Mouse (Mus musculus): ENCODE measurements around the gene Hoxd13. TPM values are rescaled to one million over a fixed set of nuclear protein-coding genes. Genes with fewer than 3 reads are reported as not detected.

Gene Hoxd13
- total and polyA plus RNA-seq, 2 experiments from 2014 or later = not detected

- DNase-seq = no peak
- no peak within 1 kb of the TSS for H3K27ac ChIP-seq (ENCODE audit: low read depth, low read length)
Measured at GRCm38 (mm10) chr2:74691022-74691951, 23.2 kb downstream of the Hoxd13 start, which contains the start of gene Hoxd10. TSS of gene Hoxd10 (plus strand) at chr2:74691924.

GRCm38 (mm10) chr2:74691995-74692807 is 24.1 kb downstream of the Hoxd13 start:
- 4% methylated on average over 35 of the region's 35 CpGs for WGBS
- H3K27ac ChIP-seq (ENCODE audit: low read depth, low read length) = no peak overlapping the region
- no peak for TF ChIP-seq CTCF (IDR thresholded peaks at IDR 0.05; ENCODE audit: low read depth)
- H3K36me3 ChIP-seq (ENCODE audit: insufficient read depth) = no peaks in the 10 kb centered on the region
- peaks cover 94% of the 10 kb centered on the region for H3K27me3 ChIP-seq (ENCODE audit: insufficient read depth, low read length)
- H3K4me3 ChIP-seq (ENCODE audit: low read depth, low read length) = no peak overlapping the region
- H3K9me3 ChIP-seq (ENCODE audit: low read length) = 0 out of 2 replicates have a peak, but pooled peaks cover 4% of the 10 kb centered on the region
- ATAC-seq (no peak), DNase-seq (no peak)
- H3K9ac ChIP-seq = no peak overlapping the region
- H3K4me1 ChIP-seq (ENCODE audit: insufficient read depth) = no peaks in the 10 kb centered on the region
- H3K4me2 ChIP-seq (ENCODE audit: low read depth) = no peak overlapping the region

More at GRCm38 (mm10) chr2:74691022-74691951, 23.2 kb downstream of the Hoxd13 start, which contains the start of gene Hoxd10:
- H3K9me3 ChIP-seq (ENCODE audit: low read length) = 0 out of 2 replicates have a peak, but pooled peaks cover 4% of the 10 kb centered on the region
- H3K4me2 ChIP-seq (ENCODE audit: low read depth) = no peak within 1 kb of the TSS
- H3K27me3 ChIP-seq (ENCODE audit: insufficient read depth, low read length) = peaks cover 94% of the 10 kb centered on the region
- no peaks in the 10 kb centered on the region for H3K4me1 ChIP-seq (ENCODE audit: insufficient read depth)
- 2% methylated on average over 56 of the region's 56 CpGs for WGBS
- H3K36me3 ChIP-seq (ENCODE audit: insufficient read depth) = no peaks in the 10 kb centered on the region
- peak; percentile 40 for TF ChIP-seq CTCF (IDR thresholded peaks at IDR 0.05; ENCODE audit: low read depth)
- H3K4me3 ChIP-seq (ENCODE audit: low read depth, low read length) = no peak within 1 kb of the TSS
- peak; percentile 55; the same call in 1 of the 2 replicates for ATAC-seq
- no peak within 1 kb of the TSS for H3K9ac ChIP-seq

- no peak for DNase-seq
- Histone ChIP-seq H3K9ac (no peak overlapping the region), H3K9me3 (ENCODE audit: low read length) (0 out of 2 replicates have a peak, but pooled peaks cover 4% of the 10 kb centered on the region), H3K27ac (ENCODE audit: low read depth, low read length) (no peak overlapping the region), H3K36me3 (ENCODE audit: insufficient read depth) (no peaks in the 10 kb centered on the region), H3K4me2 (ENCODE audit: low read depth) (no peak overlapping the region), H3K4me1 (ENCODE audit: insufficient read depth) (no peaks in the 10 kb centered on the region), H3K27me3 (ENCODE audit: insufficient read depth, low read length) (peaks cover 94% of the 10 kb centered on the region), H3K4me3 (ENCODE audit: low read depth, low read length) (no peak overlapping the region)
- WGBS = 2% methylated on average over 20 of the region's 20 CpGs
- ATAC-seq = no peak
- TF ChIP-seq CTCF (IDR thresholded peaks at IDR 0.05; ENCODE audit: low read depth) = no peak
Measured at GRCm38 (mm10) chr2:74692808-74693431, 24.8 kb downstream of the Hoxd13 start.

GRCm38 (mm10) chr2:74693432-74693827 is 25.3 kb downstream of the Hoxd13 start:
- H3K9ac ChIP-seq = no peak overlapping the region
- DNase-seq = no peak
- H3K27ac ChIP-seq (ENCODE audit: low read depth, low read length) = no peak overlapping the region
- H3K9me3 ChIP-seq (ENCODE audit: low read length) = 0 out of 2 replicates have a peak, but pooled peaks cover 4% of the 10 kb centered on the region
- H3K4me2 ChIP-seq (ENCODE audit: low read depth) = no peak overlapping the region
- TF ChIP-seq CTCF (IDR thresholded peaks at IDR 0.05; ENCODE audit: low read depth) = no peak
- no peaks in the 10 kb centered on the region for H3K36me3 ChIP-seq (ENCODE audit: insufficient read depth)
- H3K27me3 ChIP-seq (ENCODE audit: insufficient read depth, low read length) = peaks cover 89% of the 10 kb centered on the region
- no peak for ATAC-seq
- no peak overlapping the region for H3K4me3 ChIP-seq (ENCODE audit: low read depth, low read length)
- H3K4me1 ChIP-seq (ENCODE audit: insufficient read depth) = no peaks in the 10 kb centered on the region
- 7% methylated on average over 4 of the region's 4 CpGs for WGBS

- Histone ChIP-seq H3K4me2 (ENCODE audit: low read depth) (no peak overlapping the region), H3K9ac (no peak overlapping the region), H3K4me3 (ENCODE audit: low read depth, low read length) (no peak overlapping the region), H3K36me3 (ENCODE audit: insufficient read depth) (no peaks in the 10 kb centered on the region), H3K9me3 (ENCODE audit: low read length) (0 out of 2 replicates have a peak, but pooled peaks cover 4% of the 10 kb centered on the region), H3K4me1 (ENCODE audit: insufficient read depth) (no peaks in the 10 kb centered on the region), H3K27ac (ENCODE audit: low read depth, low read length) (no peak overlapping the region), H3K27me3 (ENCODE audit: insufficient read depth, low read length) (peaks cover 87% of the 10 kb centered on the region)
- no peak for ATAC-seq
- TF ChIP-seq CTCF (IDR thresholded peaks at IDR 0.05; ENCODE audit: low read depth) = peak; percentile 22; the same call in 1 of the 2 replicates
- 2% methylated on average over 16 of the region's 16 CpGs for WGBS
- no peak for DNase-seq
Measured at GRCm38 (mm10) chr2:74694066-74694465, 26.0 kb downstream of the Hoxd13 start.

- no peaks in the 10 kb centered on the region for H3K4me1 ChIP-seq (ENCODE audit: insufficient read depth)
- WGBS = 0% methylated on average over 1 of the region's 1 CpGs
- H3K9ac ChIP-seq = no peak overlapping the region
- no peak for TF ChIP-seq CTCF (IDR thresholded peaks at IDR 0.05; ENCODE audit: low read depth)
- ATAC-seq (no peak), DNase-seq (no peak)
- H3K27ac ChIP-seq (ENCODE audit: low read depth, low read length) = no peak overlapping the region
- 0 out of 2 replicates have a peak, but pooled peaks cover 4% of the 10 kb centered on the region for H3K9me3 ChIP-seq (ENCODE audit: low read length)
- no peaks in the 10 kb centered on the region for H3K36me3 ChIP-seq (ENCODE audit: insufficient read depth)
- no peak overlapping the region for H3K4me2 ChIP-seq (ENCODE audit: low read depth)
- H3K4me3 ChIP-seq (ENCODE audit: low read depth, low read length) = no peak overlapping the region
- peaks cover 90% of the 10 kb centered on the region for H3K27me3 ChIP-seq (ENCODE audit: insufficient read depth, low read length)
Measured at GRCm38 (mm10) chr2:74695383-74695782, 27.3 kb downstream of the Hoxd13 start.
